Mouse (Mus musculus): Measurements from ENCODE around the gene Baz2a. TPM values are rescaled to one million over a fixed set of nuclear protein-coding genes. Genes with fewer than 3 reads are reported as not detected.
"Not testable (repeated sequence)": the region's sequence is repeated elsewhere in the genome, so short reads cannot be mapped to it uniquely, and the experiment has no call there.

Baz2a gene
- total RNA-seq (2017) = 17.8 and 23.1 TPM in 2 replicates

GRCm38 (mm10) chr10:128091564-128092505, at the start of gene Baz2a:
Baz2a (plus strand) TSS chr10:128091577.
- peak; percentile 7 to 34; a peak in 3 of 4 replicates for ATAC-seq (replicated peaks in 1 of 2; ENCODE audit: insufficient read depth in 1 of 2, low FRiP score in 2 of 2, low TSS enrichment in 1 of 2, low read depth in 1 of 2, poor library complexity in 2 of 2, severe bottlenecking in 2 of 2)

DNA sequence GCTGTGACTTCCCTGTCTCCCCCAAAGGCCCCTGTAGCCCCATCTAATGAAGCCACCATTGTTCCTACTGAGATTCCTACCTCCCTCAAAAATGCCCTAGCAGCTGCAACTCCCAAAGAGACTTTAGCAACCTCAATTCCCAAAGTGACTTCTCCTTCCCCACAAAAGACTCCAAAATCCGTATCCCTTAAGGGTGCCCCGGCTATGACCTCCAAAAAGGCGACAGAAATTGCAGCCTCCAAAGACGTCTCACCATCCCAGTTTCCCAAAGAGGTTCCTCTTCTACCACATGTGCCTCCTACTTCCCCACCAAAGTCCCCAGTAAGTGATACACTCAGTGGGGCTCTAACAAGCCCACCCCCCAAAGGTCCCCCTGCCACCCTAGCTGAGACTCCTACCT, 49.7 kb upstream of the Baz2a start:
- ATAC-seq (replicated peaks in 1 of 2; ENCODE audit: insufficient read depth in 1 of 2, low FRiP score in 2 of 2, low TSS enrichment in 1 of 2, low read depth in 1 of 2, poor library complexity in 2 of 2, severe bottlenecking in 2 of 2) = no peak

GRCm38 (mm10) chr10:128042466-128042865, 48.9 kb upstream of the Baz2a start:
- ATAC-seq (replicated peaks in 1 of 2; ENCODE audit: insufficient read depth in 1 of 2, low FRiP score in 2 of 2, low TSS enrichment in 1 of 2, low read depth in 1 of 2, poor library complexity in 2 of 2, severe bottlenecking in 2 of 2) = no peak

DNA sequence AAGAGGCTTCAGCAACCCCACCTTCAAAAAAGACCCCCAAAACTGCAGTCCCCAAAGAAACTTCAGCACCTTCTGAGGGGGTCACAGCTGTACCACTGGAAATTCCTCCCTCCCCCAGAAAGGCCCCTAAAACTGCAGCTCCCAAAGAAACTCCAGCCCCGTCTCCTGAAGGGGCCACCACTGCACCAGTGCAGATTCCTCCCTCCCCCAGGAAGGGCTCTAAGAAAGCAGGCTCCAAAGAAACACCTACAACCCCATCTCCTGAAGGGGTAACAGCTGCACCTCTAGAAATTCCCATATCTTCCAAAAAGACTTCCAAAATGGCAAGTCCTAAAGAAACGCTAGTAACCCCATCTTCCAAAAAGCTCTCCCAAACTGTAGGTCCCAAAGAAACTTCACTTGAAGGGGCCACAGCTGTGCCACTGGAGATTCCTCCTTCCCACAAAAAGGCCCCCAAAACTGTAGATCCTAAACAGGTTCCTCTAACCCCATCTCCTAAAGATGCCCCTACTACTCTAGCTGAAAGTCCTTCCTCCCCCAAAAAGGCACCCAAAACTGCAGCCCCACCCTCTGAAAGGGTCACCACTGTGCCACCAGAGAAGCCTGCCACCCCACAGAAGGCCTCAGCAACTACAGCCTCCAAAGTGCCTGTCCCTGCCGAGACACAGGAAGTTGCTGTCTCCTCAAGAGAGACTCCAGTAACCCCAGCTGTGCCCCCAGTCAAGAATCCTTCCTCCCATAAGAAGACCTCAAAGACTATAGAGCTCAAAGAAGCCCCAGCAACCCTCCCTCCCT, 48.1 kb upstream of the Baz2a start:
- ATAC-seq (replicated peaks in 1 of 2; ENCODE audit: insufficient read depth in 1 of 2, low FRiP score in 2 of 2, low TSS enrichment in 1 of 2, low read depth in 1 of 2, poor library complexity in 2 of 2, severe bottlenecking in 2 of 2) = no peak

DNA sequence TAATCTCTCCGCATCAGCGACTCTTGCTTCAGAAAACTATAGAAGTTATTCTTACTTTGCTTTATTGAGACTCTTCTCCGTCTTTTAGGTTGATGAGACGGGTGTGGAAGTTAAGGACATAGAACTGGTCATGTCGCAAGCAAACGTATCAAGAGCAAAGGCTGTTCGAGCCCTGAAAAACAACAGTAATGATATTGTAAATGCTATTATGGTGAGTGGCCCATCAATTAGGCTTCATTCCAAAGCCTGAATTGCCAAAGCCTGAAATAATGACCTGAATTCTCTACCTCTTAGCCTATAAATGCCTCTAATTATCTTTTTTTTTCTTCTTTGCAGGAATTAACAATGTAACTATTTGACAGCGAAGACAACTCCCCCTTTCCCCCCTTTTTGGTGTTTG, 43.2 kb upstream of the Baz2a start:
- no peak for ATAC-seq (replicated peaks in 1 of 2; ENCODE audit: insufficient read depth in 1 of 2, low FRiP score in 2 of 2, low TSS enrichment in 1 of 2, low read depth in 1 of 2, poor library complexity in 2 of 2, severe bottlenecking in 2 of 2)

- no peak for ATAC-seq (replicated peaks in 1 of 2; ENCODE audit: insufficient read depth in 1 of 2, low FRiP score in 2 of 2, low TSS enrichment in 1 of 2, low read depth in 1 of 2, poor library complexity in 2 of 2, severe bottlenecking in 2 of 2)
Measured at GRCm38 (mm10) chr10:128049741-128050140, 41.6 kb upstream of the Baz2a start.

- no peak for ATAC-seq (replicated peaks in 1 of 2; ENCODE audit: insufficient read depth in 1 of 2, low FRiP score in 2 of 2, low TSS enrichment in 1 of 2, low read depth in 1 of 2, poor library complexity in 2 of 2, severe bottlenecking in 2 of 2)
Measured at GRCm38 (mm10) chr10:128050355-128050754, 41.0 kb upstream of the Baz2a start.

- no peak for ATAC-seq (replicated peaks in 1 of 2; ENCODE audit: insufficient read depth in 1 of 2, low FRiP score in 2 of 2, low TSS enrichment in 1 of 2, low read depth in 1 of 2, poor library complexity in 2 of 2, severe bottlenecking in 2 of 2)
Measured at GRCm38 (mm10) chr10:128051589-128051988, 39.8 kb upstream of the Baz2a start.

DNA sequence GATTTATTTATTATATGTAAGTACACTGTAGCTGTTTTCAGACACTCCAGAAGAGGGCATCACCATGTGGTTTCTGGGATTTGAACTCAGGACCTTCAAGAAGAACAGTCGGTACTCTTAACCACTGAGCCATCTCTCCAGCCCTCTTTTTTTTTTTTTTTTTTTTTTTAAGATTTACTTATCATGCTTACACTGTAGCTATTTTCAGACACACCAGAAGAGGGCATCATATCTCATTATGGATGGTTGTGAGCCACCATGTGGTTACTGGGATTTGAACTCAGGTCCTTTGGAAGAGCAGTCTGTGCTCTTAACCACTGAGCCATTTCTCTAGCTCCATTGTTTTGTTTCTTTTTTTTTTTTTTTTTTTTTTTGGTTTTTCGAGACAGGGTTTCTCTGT, 39.2 kb upstream of the Baz2a start:
- ATAC-seq (replicated peaks in 1 of 2; ENCODE audit: insufficient read depth in 1 of 2, low FRiP score in 2 of 2, low TSS enrichment in 1 of 2, low read depth in 1 of 2, poor library complexity in 2 of 2, severe bottlenecking in 2 of 2) = not testable (repeated sequence)

- ATAC-seq (replicated peaks in 1 of 2; ENCODE audit: insufficient read depth in 1 of 2, low FRiP score in 2 of 2, low TSS enrichment in 1 of 2, low read depth in 1 of 2, poor library complexity in 2 of 2, severe bottlenecking in 2 of 2) = no peak
Measured at GRCm38 (mm10) chr10:128053001-128053400, 38.4 kb upstream of the Baz2a start.

- ATAC-seq (replicated peaks in 1 of 2; ENCODE audit: insufficient read depth in 1 of 2, low FRiP score in 2 of 2, low TSS enrichment in 1 of 2, low read depth in 1 of 2, poor library complexity in 2 of 2, severe bottlenecking in 2 of 2) = 0 out of 4 replicates have a peak, but pooled peaks of 1 of the 2 experiments have one; percentile 13
Measured at GRCm38 (mm10) chr10:128058184-128058583, 33.2 kb upstream of the Baz2a start.

- peak; percentile 76 to 85 for ATAC-seq (replicated peaks in 1 of 2; ENCODE audit: insufficient read depth in 1 of 2, low FRiP score in 2 of 2, low TSS enrichment in 1 of 2, low read depth in 1 of 2, poor library complexity in 2 of 2, severe bottlenecking in 2 of 2)
Measured at GRCm38 (mm10) chr10:128058601-128059151, 32.7 kb upstream of the Baz2a start, which contains the start of gene Ptges3. Ptges3 (plus strand) TSS chr10:128058954.

GRCm38 (mm10) chr10:128059207-128059981, 32.0 kb upstream of the Baz2a start:
- ATAC-seq (replicated peaks in 1 of 2; ENCODE audit: insufficient read depth in 1 of 2, low FRiP score in 2 of 2, low TSS enrichment in 1 of 2, low read depth in 1 of 2, poor library complexity in 2 of 2, severe bottlenecking in 2 of 2) = peak; percentile 77 to 80

DNA sequence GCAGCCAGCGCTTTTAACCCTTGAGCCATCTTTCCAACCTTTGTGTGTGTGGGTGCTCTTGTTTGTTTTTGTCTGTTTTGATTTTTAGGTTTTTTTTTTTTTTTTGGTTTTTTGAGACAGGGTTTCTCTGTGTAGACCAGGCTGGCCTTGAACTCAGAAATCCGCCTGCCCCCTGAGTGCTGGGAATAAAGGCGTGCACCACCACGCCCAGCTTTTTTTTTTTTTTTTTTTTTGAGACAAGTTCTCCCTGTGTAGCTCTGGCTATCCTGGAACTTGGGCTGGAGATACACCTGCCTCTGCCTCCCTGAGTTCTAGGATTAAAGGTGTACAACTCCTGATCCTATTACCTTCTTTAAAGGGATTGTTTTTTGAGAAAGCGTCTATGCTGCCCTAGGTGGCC, 30.3 kb upstream of the Baz2a start:
- ATAC-seq (replicated peaks in 1 of 2; ENCODE audit: insufficient read depth in 1 of 2, low FRiP score in 2 of 2, low TSS enrichment in 1 of 2, low read depth in 1 of 2, poor library complexity in 2 of 2, severe bottlenecking in 2 of 2) = no peak

DNA sequence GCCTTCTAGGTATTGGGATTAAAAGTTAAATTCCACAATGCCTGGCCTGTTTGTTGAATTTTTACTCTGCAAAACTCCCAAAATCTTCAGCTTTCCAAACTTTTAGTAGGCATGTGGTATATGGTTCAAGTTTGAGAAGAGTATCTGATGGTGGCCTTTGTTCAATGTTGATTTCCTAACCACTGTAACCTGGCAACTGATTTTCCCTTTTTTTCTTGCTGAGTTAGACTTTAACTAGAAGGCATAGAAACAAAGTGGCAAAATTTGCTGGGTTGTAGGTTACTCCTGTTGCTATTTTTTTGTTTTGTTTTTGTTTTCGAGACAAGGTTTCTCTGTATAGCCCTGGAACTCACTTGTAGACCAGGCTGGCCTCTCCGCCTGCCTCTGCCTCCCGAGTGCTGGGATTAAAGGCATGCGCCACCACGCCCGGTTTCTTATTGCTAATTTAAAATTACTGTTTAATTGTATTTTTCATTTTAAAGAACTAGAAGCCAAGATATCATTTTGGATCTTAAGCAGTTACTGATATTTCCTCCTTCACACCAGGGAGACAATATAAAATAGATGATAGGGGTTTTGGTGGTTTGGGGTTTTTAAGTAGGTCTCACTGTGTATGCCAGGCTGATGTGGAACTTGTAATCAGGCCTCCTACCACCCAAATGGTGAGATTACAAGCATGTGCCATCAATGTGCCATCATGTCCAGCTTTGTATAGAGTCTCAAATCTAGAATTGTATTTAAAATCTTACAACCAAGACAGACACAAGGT, 29.0 kb upstream of the Baz2a start:
- no peak for ATAC-seq (replicated peaks in 1 of 2; ENCODE audit: insufficient read depth in 1 of 2, low FRiP score in 2 of 2, low TSS enrichment in 1 of 2, low read depth in 1 of 2, poor library complexity in 2 of 2, severe bottlenecking in 2 of 2)

DNA sequence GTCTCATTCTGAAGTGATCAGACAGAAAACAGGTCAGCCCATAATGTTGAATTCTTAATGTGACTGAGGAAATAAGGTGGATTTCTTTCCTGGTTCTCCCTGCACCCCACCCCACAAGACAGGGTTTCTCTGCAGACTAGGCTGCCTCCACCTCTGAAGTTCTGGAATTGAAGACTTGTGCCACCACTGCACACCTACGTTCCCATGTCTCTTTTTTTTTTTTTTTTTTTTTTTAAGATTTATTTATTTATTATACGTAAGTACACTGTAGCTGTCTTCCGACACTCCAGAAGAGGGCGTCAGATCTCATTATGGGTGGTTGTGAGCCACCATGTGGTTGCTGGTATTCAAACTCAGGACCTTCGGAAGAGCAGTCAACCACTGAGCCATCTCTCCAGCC, 25.3 kb upstream of the Baz2a start:
- no peak for ATAC-seq (replicated peaks in 1 of 2; ENCODE audit: insufficient read depth in 1 of 2, low FRiP score in 2 of 2, low TSS enrichment in 1 of 2, low read depth in 1 of 2, poor library complexity in 2 of 2, severe bottlenecking in 2 of 2)

All from hematopoietic stem cell, adult 5-6 weeks (primary cell).